Mouse (Mus musculus) forebrain, embryonic 10.5 days (tissue): Measurements from ENCODE around the gene Kif22. TPM values are rescaled to one million over a fixed set of nuclear protein-coding genes. Genes with fewer than 3 reads are reported as not detected.
"Not testable (repeated sequence)": the region's sequence is repeated elsewhere in the genome, so short reads cannot be mapped to it uniquely, and the experiment has no call there.

ENCODE experiments used
- DNase-seq: peaks from one replicate; pipeline ENCODE4 v3.0.0-alpha.2; 2017; ENCODE audit warnings: low spot score; ENCODE audit errors: extremely low spot score
- H3K27ac ChIP-seq: fragments of 300-500 bp; sonication (generic); 2 replicates; pipeline ENCODE4 v1.5.1; 2016; ENCODE audit warnings: mild to moderate bottlenecking
- H3K27me3 ChIP-seq: fragments of 300-500 bp; sonication (generic); 2 replicates; pipeline ENCODE4 v1.6.1; 2016; ENCODE audit warnings: mild to moderate bottlenecking; ENCODE audit not compliant: poor library complexity, severe bottlenecking
- H3K36me3 ChIP-seq: fragments of 300-500 bp; sonication (generic); replicated peaks from 2 replicates; pipeline ENCODE4 v1.6.1; 2016; ENCODE audit warnings: mild to moderate bottlenecking, moderate library complexity
- H3K4me1 ChIP-seq: fragments of 300-500 bp; sonication (generic); 2 replicates; pipeline ENCODE4 v1.6.1; 2016
- H3K4me3 ChIP-seq: fragments of 300-500 bp; sonication (generic); 2 replicates; pipeline ENCODE4 v1.5.1; 2016; ENCODE audit warnings: mild to moderate bottlenecking, moderate library complexity
- H3K9me3 ChIP-seq: fragments of 300-500 bp; sonication (generic); 2 replicates; pipeline ENCODE4 v1.6.1; 2016; ENCODE audit warnings: mild to moderate bottlenecking, moderate library complexity
- WGBS: fragments of 180-500 bp; shearing (Covaris S2); methylation state at CpG from one replicate; pipeline ENCODE4 v1.1.7; 2016; 5-methylcytosine and 5-hydroxymethylcytosine counted together
- polyA plus RNA-seq: library from polyadenylated mRNA; unstranded; fragments of >200 nt; fragmentation: Nextera tagmentation; extraction: Ambion mirVana; gene quantifications from 2 replicates; pipeline ENCODE4 v1.2.1, GENCODE M21; 2016

Kif22 gene
- polyA plus RNA-seq = 223 and 226 TPM in 2 replicates

DNA sequence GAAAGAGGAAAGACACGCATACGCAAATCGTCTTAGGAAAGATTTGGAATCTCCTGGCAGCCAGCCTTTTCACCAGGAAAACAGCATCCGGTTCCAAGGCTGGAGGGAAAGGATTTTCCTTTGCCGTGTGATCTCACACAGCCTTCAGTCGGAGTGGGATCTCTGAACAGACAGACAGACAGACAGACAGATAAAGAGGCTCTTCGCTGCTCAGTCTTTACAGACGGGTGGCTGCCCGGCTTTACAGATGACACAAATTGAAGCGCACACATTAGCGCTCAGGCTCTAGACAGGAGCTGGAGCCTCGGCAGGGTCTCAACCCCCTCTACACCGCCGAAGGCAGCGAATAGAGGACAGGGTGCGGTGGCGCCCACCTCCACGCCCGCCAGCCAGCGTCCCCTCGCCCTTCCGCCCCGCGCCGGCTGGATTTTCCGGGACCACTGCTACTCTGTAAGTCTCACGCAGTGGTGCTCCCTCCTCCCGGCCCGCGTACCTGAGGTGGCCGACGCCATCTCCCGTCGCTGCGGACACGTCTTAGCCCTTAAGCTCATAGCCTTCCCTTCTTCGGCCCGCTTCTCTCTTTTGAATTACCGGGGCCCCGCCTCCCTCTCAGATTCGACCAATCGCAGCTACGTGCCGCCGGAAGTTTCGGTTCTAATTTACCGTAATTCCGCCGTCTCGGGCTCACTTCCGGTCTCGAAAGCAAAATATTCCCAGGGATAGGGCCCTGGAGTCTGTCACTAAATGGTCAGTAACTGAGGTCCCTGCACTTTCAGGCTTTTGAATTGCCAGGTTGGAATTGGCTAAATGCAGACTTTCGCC is at the start of gene Kif22:
Gene Kif22 (minus strand): TSS at position 621 of the 822 bp plus-strand sequence.
- DNase-seq = peak; percentile 90
- under 1% methylated on average over 53 of the region's 53 CpGs for WGBS
- H3K36me3 ChIP-seq = peaks cover 37% of the 10 kb centered on the region
- peak within 1 kb of the TSS; percentile 97 for H3K4me3 ChIP-seq
- peaks cover 23% of the 10 kb centered on the region for H3K4me1 ChIP-seq
- no peaks in the 10 kb centered on the region for H3K9me3 ChIP-seq
- peak within 1 kb of the TSS; percentile 96 for H3K27ac ChIP-seq
- H3K27me3 ChIP-seq = no peaks in the 10 kb centered on the region

- peak within 1 kb of the TSS; percentile 72 for H3K27ac ChIP-seq
- peaks cover 37% of the 10 kb centered on the region for H3K4me1 ChIP-seq
- no peaks in the 10 kb centered on the region for H3K9me3 ChIP-seq
- H3K36me3 ChIP-seq = no peaks in the 10 kb centered on the region
- WGBS = 75% methylated on average over 16 of the region's 16 CpGs
- no peak for DNase-seq
- H3K27me3 ChIP-seq = no peaks in the 10 kb centered on the region
- H3K4me3 ChIP-seq = peak within 1 kb of the TSS; percentile 9; the same call in 1 of the 2 replicates
Observed at GRCm38 (mm10) chr7:127091114-127091896, 49.0 kb upstream of the Kif22 start, which contains the start of gene AI467606. AI467606 (plus strand) TSS chr7:127091359.

GRCm38 (mm10) chr7:127090154-127091113 is 48.2 kb upstream of the Kif22 start:
- Histone ChIP-seq H3K4me3 (peak overlapping the region; percentile 9; the same call in 1 of the 2 replicates), H3K27ac (peak overlapping the region; percentile 72; the same call in 1 of the 2 replicates), H3K4me1 (peaks cover 37% of the 10 kb centered on the region), H3K36me3 (no peaks in the 10 kb centered on the region), H3K27me3 (no peaks in the 10 kb centered on the region), H3K9me3 (no peaks in the 10 kb centered on the region)
- no peak for DNase-seq
- WGBS = 85% methylated on average over 20 of the region's 20 CpGs

GRCm38 (mm10) chr7:127088901-127089845 is 46.9 kb upstream of the Kif22 start:
- 24% methylated on average over 27 of the region's 27 CpGs for WGBS
- Histone ChIP-seq H3K4me1 (peaks cover 37% of the 10 kb centered on the region), H3K36me3 (no peaks in the 10 kb centered on the region), H3K27ac (peak overlapping the region; percentile 73), H3K27me3 (no peaks in the 10 kb centered on the region), H3K4me3 (peak overlapping the region; percentile 41), H3K9me3 (no peaks in the 10 kb centered on the region)
- no peak for DNase-seq

DNA sequence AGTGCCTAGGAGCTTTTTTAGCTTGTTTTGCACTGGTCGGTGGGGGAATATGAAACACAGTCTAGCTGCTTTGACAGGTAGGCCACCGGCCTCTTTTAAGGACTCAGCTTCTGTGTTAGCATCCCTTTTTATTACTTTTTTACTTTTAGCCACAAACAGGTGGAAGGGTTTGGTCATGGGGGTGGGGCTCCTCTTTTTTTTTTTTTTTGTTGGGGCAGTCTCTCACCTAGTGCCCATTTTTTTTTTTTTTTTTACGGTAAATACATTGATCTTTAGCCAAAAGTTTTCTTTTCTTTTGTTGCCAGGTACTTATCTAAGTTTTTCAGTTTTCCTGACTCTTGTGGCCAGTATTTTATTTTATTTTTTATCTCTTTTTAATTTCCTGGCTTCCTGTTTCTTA is 45.8 kb upstream of the Kif22 start:
- H3K36me3 ChIP-seq = no peaks in the 10 kb centered on the region
- DNase-seq = no peak
- WGBS = 92% methylated on average over 3 of the region's 3 CpGs
- no peak overlapping the region for H3K4me3 ChIP-seq
- H3K9me3 ChIP-seq = no peaks in the 10 kb centered on the region
- H3K27me3 ChIP-seq = no peaks in the 10 kb centered on the region
- H3K27ac ChIP-seq = no peak overlapping the region
- H3K4me1 ChIP-seq = peaks cover 37% of the 10 kb centered on the region

- H3K27ac ChIP-seq, DNase-seq, H3K36me3 ChIP-seq, H3K4me3 ChIP-seq, H3K27me3 ChIP-seq, H3K9me3 ChIP-seq: not testable (repeated sequence)
- WGBS = 91% methylated on average over 6 of the region's 6 CpGs
- peaks cover 37% of the 10 kb centered on the region for H3K4me1 ChIP-seq
Observed at GRCm38 (mm10) chr7:127087278-127088010, 45.2 kb upstream of the Kif22 start, which contains the start of gene Zg16. Zg16 (minus strand) TSS chr7:127087328.

GRCm38 (mm10) chr7:127085751-127086150 is 43.5 kb upstream of the Kif22 start:
- WGBS = 89% methylated on average over 6 of the region's 6 CpGs
- DNase-seq, H3K27ac ChIP-seq, H3K27me3 ChIP-seq, H3K4me3 ChIP-seq, H3K9me3 ChIP-seq, H3K36me3 ChIP-seq: not testable (repeated sequence)
- peaks cover 23% of the 10 kb centered on the region for H3K4me1 ChIP-seq

DNA sequence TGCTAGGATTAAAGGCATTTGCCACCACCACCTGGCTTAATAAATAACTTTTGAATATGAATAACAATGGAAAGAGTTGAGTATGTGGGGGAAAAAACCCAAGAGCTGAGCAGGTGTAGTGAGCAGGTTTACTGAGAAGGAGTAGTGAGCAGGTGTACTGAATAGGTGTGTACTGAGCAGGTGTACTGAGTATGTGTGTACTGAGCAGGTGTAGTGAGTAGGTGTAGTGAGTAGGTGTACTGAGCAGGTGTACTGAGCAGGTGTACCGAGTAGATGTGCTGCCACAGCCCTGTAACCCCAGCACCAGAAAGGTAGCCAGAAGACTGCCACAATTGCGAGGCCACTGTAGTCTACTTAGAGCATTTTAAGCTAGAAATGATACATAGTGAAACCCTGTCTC is 42.5 kb upstream of the Kif22 start:
- no peaks in the 10 kb centered on the region for H3K27me3 ChIP-seq
- no peaks in the 10 kb centered on the region for H3K36me3 ChIP-seq
- WGBS = 87% methylated on average over 2 of the region's 2 CpGs
- H3K9me3 ChIP-seq = no peaks in the 10 kb centered on the region
- no peak for DNase-seq
- H3K27ac ChIP-seq = no peak overlapping the region
- H3K4me3 ChIP-seq = no peak overlapping the region
- peaks cover 14% of the 10 kb centered on the region for H3K4me1 ChIP-seq

DNA sequence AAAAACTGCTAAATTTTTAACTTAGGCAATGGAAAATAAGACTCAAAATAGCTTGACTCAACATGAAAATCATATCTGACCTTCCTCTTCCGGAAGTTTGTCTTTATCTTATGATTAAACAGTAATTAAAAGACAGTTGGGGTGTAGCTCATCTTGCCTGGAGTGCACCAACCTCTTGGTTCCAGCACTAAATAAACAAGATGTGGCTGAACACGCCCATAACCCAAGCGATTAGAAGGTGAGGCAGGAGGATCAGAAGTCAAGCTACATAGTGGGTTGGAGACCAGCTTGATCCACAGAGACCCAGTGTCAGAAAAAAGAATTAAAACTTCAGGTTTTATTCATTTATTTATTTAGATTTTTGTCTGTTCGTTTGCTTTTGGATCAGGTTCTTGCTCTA is 41.4 kb upstream of the Kif22 start:
- no peaks in the 10 kb centered on the region for H3K36me3 ChIP-seq
- no peak for DNase-seq
- H3K4me3 ChIP-seq = no peak overlapping the region
- no peaks in the 10 kb centered on the region for H3K9me3 ChIP-seq
- H3K4me1 ChIP-seq = peaks cover 4% of the 10 kb centered on the region
- H3K27ac ChIP-seq = no peak overlapping the region
- no peaks in the 10 kb centered on the region for H3K27me3 ChIP-seq
- 87% methylated on average over 4 of the region's 4 CpGs for WGBS

DNA sequence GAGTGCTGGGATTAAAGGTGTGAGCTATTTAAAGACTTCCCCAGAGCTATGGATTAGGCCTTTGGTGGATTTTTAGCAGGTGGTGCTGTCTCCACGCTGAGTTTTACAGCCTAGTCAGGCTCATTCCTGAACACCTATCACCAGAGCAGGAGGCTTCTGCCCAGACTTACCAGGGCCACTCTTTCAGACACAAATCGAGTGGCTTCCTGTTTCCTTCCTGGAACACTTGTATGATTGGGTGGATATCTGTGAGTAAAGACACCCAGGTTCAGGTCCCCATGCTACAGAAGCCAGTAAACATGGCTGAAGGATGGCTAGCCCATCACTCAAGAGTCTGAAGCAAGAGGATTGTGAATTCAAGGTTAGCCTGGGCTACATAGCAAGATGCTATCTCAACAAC is 40.7 kb upstream of the Kif22 start:
- Histone ChIP-seq H3K27me3 (no peaks in the 10 kb centered on the region), H3K36me3 (no peaks in the 10 kb centered on the region), H3K4me3 (no peak overlapping the region), H3K9me3 (no peaks in the 10 kb centered on the region), H3K4me1 (0 out of 2 replicates have a peak, but pooled peaks cover 3% of the 10 kb centered on the region), H3K27ac (no peak overlapping the region)
- DNase-seq = no peak
- WGBS = 55% methylated on average over 2 of the region's 2 CpGs

DNA sequence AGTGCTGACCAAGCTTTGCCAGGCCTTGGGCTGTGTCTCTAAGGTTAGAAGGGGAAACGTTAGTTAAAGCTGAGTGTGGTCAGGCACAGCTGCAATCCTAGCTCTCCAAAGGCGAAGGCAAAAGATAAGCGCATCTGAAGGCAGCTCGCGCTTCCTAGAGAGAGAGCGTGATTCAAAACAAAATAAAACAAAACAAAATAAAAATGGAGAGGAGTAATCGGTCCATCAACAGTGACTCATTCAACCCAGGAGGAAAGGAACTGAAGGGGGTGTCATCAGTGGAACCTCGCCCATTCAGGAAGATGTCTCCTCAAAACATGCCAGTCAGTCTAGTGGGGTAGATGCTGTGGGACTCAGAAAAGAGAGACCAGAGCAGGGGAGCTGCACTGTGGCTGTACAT is 40.0 kb upstream of the Kif22 start:
- Histone ChIP-seq H3K27ac (no peak overlapping the region), H3K27me3 (no peaks in the 10 kb centered on the region), H3K9me3 (no peaks in the 10 kb centered on the region), H3K4me3 (no peak overlapping the region), H3K4me1 (0 out of 2 replicates have a peak, but pooled peaks cover 3% of the 10 kb centered on the region), H3K36me3 (no peaks in the 10 kb centered on the region)
- DNase-seq = no peak
- WGBS = 88% methylated on average over 8 of the region's 8 CpGs
